Mouse (Mus musculus): ENCODE results near the gene Gtf2e1.

- TF ChIP-seq CTCF (IDR thresholded peaks at IDR 0.05) (no peak), EP300 (IDR thresholded peaks at IDR 0.05; ENCODE audit: insufficient read depth, low read depth, low read length) (no peak)
Observed at GRCm38 (mm10) chr16:37533369-37534068, 6.1 kb downstream of the Gtf2e1 start.
